Mouse (Mus musculus): Measurements from ENCODE around the gene A730049H05Rik. TPM values are rescaled to one million over a fixed set of nuclear protein-coding genes. Genes with fewer than 3 reads are reported as not detected.

Gene A730049H05Rik
- polyA plus RNA-seq, 1 experiment from 2014 or later: 0.68 TPM

GRCm38 (mm10) chr6:92876121-92876520 is 59.8 kb downstream of the A730049H05Rik start:
- Histone ChIP-seq H3K4me3 (ENCODE audit: low read depth, low read length) (no peak overlapping the region), H3K27ac (ENCODE audit: low read depth) (peak overlapping the region; percentile 77; the same call in 1 of the 2 replicates)
- ATAC-seq (ENCODE audit: insufficient read depth): no peak

DNA sequence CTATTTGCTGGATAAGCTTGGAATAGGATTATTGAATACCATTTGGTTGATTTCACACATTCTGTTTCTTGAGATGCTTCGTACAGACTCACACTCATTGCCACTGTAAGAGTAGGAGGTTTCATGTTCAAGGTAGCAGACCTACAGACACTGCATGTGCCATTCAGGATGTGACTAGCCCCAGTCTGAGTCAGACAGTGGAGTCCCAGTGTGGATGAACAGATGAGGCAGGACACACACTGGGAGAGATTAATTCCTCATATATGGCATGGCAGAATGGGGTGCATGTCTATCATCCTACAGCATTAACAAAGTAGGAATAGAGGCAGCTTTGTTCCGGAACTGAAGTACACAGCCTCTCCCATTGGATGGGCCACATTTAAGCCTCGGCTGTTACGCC is 61.0 kb downstream of the A730049H05Rik start:
- ATAC-seq (ENCODE audit: insufficient read depth): no peak
- peaks cover 56% of the 10 kb centered on the region for H3K36me3 ChIP-seq (ENCODE audit: insufficient read depth)
- 94% methylated on average over 4 of the region's 4 CpGs for WGBS

More at GRCm38 (mm10) chr6:92876121-92876520, 59.8 kb downstream of the A730049H05Rik start:
- peaks cover 8% of the 10 kb centered on the region; the same call in 1 of the 2 replicates for H3K4me1 ChIP-seq (ENCODE audit: insufficient read depth)
- peaks cover 60% of the 10 kb centered on the region for H3K36me3 ChIP-seq (ENCODE audit: insufficient read depth)
- no peak overlapping the region for H3K4me2 ChIP-seq
- WGBS: 38% methylated on average over 5 of the region's 5 CpGs
- TF ChIP-seq CTCF (IDR thresholded peaks at IDR 0.05; ENCODE audit: low read depth): no peak
- H3K9ac ChIP-seq: no peak overlapping the region
- no peaks in the 10 kb centered on the region for H3K27me3 ChIP-seq (ENCODE audit: insufficient read depth, low read length)
- no peaks in the 10 kb centered on the region for H3K9me3 ChIP-seq (ENCODE audit: low read depth, low read length)
- DNase-seq: peak; percentile 27

DNA sequence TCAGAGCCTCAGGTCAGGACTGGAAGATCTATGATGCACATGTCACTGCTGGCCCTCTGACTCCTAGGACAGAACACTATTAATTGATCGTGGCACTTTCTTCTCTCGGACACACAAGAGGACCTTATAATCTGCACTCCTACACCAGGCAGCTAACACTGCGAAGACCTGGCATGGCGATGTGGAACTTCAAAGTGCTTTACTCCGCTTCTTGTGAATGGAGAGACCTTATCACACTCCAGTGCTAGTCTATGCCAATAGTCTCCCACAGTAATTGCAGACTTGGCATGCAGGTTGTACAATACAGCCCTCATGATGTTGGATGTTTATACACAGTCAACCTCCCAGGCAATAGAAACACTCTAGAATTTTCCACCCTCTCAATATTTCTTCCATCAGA is 62.5 kb downstream of the A730049H05Rik start:
- no peak overlapping the region for H3K9ac ChIP-seq
- ATAC-seq (ENCODE audit: insufficient read depth): no peak
- no peak for TF ChIP-seq CTCF (IDR thresholded peaks at IDR 0.05; ENCODE audit: low read depth)
- no peak for DNase-seq
- 0 out of 2 replicates have a peak, but pooled peaks cover 3% of the 10 kb centered on the region for H3K4me1 ChIP-seq (ENCODE audit: insufficient read depth)
- no peak overlapping the region for H3K4me2 ChIP-seq
- no peak overlapping the region for H3K27ac ChIP-seq (ENCODE audit: low read depth)
- peaks cover 65% of the 10 kb centered on the region for H3K36me3 ChIP-seq (ENCODE audit: insufficient read depth)
- no peaks in the 10 kb centered on the region for H3K9me3 ChIP-seq (ENCODE audit: low read depth, low read length)
- WGBS: 81% methylated on average over 5 of the region's 5 CpGs
- no peak overlapping the region for H3K4me3 ChIP-seq (ENCODE audit: low read depth, low read length)
- no peaks in the 10 kb centered on the region for H3K27me3 ChIP-seq (ENCODE audit: insufficient read depth, low read length)

More for the DNA sequence above, 61.0 kb downstream of the A730049H05Rik start:
- Histone ChIP-seq H3K27me3 (ENCODE audit: insufficient read depth, low read length) (no peaks in the 10 kb centered on the region), H3K9ac (no peak overlapping the region), H3K27ac (ENCODE audit: low read depth) (no peak overlapping the region), H3K9me3 (ENCODE audit: low read depth, low read length) (no peaks in the 10 kb centered on the region), H3K4me1 (ENCODE audit: insufficient read depth) (peaks cover 3% of the 10 kb centered on the region; the same call in 1 of the 2 replicates), H3K4me2 (no peak overlapping the region), H3K4me3 (ENCODE audit: low read depth, low read length) (no peak overlapping the region)
- no peak for TF ChIP-seq CTCF (IDR thresholded peaks at IDR 0.05; ENCODE audit: low read depth)
- DNase-seq: no peak

DNA sequence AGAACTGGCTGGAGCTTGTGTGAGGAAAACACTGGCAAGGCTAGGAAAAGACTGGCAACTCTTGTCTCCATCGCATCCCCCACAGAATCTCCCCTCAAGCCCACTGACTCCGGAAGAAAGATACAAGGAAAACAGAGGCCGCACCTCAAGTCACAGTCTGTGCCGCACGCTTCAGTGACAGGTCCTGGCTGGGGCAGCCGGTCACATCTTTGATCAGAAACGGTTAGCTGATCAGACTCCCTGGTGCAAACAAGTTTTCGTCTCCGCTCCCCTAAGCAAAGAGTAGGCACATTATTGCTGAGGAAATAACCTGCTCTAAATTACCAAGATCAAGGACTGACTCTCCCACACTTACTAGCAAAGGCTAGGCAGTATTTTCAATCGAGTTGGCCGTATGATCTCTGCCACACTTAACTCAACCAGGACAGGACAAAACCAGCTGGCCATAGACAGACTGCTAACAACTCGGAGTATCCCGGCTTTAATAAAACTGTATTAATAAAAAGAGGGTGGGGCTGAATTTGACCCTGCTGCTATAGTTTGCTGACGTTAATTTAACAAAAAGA is 63.5 kb downstream of the A730049H05Rik start:
- Histone ChIP-seq H3K4me1 (ENCODE audit: insufficient read depth) (0 out of 2 replicates have a peak, but pooled peaks cover 3% of the 10 kb centered on the region), H3K4me2 (no peak overlapping the region), H3K27me3 (ENCODE audit: insufficient read depth, low read length) (no peaks in the 10 kb centered on the region), H3K9me3 (ENCODE audit: low read depth, low read length) (no peaks in the 10 kb centered on the region), H3K27ac (ENCODE audit: low read depth) (no peak overlapping the region), H3K4me3 (ENCODE audit: low read depth, low read length) (no peak overlapping the region), H3K9ac (no peak overlapping the region), H3K36me3 (ENCODE audit: insufficient read depth) (peaks cover 69% of the 10 kb centered on the region)
- no peak for TF ChIP-seq CTCF (IDR thresholded peaks at IDR 0.05; ENCODE audit: low read depth)
- DNase-seq (no peak), ATAC-seq (ENCODE audit: insufficient read depth) (no peak)
- WGBS: 70% methylated on average over 14 of the region's 14 CpGs

DNA sequence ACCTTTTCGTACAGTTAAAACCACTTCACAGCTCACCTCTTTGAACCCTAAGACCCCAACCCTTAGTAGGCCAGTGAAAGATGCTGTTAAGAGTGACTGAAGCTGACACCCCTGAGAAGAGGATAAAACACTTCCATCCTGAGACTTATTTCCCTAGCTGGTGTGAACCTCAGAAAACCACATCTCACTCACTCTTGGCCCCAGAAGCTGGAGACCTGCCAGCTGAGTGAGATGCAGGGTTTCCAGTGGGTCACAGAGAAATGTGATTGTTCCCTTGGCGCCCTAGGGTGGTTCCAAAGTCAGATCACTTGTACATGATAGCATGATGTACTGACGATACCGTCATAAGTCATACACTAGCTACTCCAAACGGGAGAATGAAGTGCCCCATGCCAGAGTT is 66.2 kb downstream of the A730049H05Rik start:
- TF ChIP-seq CTCF (IDR thresholded peaks at IDR 0.05; ENCODE audit: low read depth): no peak
- Histone ChIP-seq H3K9ac (no peak overlapping the region), H3K4me3 (ENCODE audit: low read depth, low read length) (no peak overlapping the region), H3K36me3 (ENCODE audit: insufficient read depth) (peaks cover 84% of the 10 kb centered on the region), H3K4me2 (no peak overlapping the region), H3K27ac (ENCODE audit: low read depth) (no peak overlapping the region), H3K27me3 (ENCODE audit: insufficient read depth, low read length) (no peaks in the 10 kb centered on the region), H3K4me1 (ENCODE audit: insufficient read depth) (no peaks in the 10 kb centered on the region), H3K9me3 (ENCODE audit: low read depth, low read length) (no peaks in the 10 kb centered on the region)
- DNase-seq: no peak
- 71% methylated on average over 5 of the region's 5 CpGs for WGBS
- no peak for ATAC-seq (ENCODE audit: insufficient read depth)

DNA sequence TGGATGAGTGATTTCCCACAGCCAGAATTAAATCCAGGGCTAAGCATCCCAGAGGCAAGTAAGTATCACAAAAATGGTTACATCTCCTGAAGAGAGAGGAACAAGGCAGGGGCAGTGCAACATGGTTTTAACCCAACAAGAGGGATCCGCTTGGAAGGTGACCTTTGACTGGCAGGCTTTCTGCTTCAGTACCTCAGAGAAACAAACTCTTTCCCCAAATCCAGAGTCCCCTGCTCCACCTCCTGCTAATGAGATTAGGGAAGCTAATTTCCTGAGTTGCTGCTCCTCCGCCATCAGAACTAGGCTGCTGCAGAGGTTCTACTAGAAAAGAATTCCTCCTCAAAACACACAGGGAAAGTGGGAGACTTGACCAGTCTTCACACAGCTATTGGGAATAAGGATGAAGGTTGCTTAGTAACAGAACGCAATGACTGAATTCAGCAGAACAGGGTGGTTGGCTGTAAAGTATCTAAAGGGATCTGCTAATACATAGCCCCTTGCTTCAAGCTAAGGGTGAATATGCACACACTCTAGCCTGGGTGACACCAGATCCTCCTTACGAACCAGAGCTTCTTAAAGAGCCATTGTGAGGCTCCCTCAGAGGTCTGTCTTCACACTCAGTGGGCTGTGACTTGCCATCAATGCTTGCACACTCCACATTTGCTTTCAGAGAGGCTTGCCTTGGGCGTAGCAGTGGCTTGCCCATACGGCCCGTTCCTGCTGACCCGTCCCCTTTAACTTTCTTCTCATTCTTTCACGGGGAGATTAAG is 67.0 kb downstream of the A730049H05Rik start:
- WGBS: 66% methylated on average over 9 of the region's 9 CpGs
- DNase-seq (no peak), ATAC-seq (ENCODE audit: insufficient read depth) (no peak)
- H3K27ac ChIP-seq (ENCODE audit: low read depth): no peak overlapping the region
- H3K9me3 ChIP-seq (ENCODE audit: low read depth, low read length): no peaks in the 10 kb centered on the region
- no peak overlapping the region for H3K4me3 ChIP-seq (ENCODE audit: low read depth, low read length)
- no peaks in the 10 kb centered on the region for H3K4me1 ChIP-seq (ENCODE audit: insufficient read depth)
- H3K9ac ChIP-seq: no peak overlapping the region
- H3K36me3 ChIP-seq (ENCODE audit: insufficient read depth): peaks cover 86% of the 10 kb centered on the region
- H3K27me3 ChIP-seq (ENCODE audit: insufficient read depth, low read length): no peaks in the 10 kb centered on the region
- H3K4me2 ChIP-seq: no peak overlapping the region
- TF ChIP-seq CTCF (IDR thresholded peaks at IDR 0.05; ENCODE audit: low read depth): no peak

DNA sequence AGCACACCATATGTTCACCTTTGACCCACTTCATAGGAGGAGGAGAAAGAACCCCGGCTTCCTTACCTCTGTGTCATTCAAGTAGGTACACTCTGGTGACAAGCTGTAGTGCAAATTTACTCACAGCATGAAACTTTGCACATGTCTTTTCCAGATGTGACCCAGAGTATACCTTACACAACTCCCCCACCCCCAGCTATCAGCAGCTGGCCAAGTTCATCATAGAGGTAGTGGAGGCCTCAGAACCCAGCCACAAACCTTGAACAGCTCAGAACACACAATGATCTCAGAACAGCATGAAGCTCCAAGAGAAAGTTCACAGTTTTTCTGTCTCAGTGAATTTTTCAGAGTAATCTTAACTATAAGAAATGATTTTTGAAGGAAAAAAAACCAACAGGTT is 75.3 kb downstream of the A730049H05Rik start:
- TF ChIP-seq CTCF (IDR thresholded peaks at IDR 0.05; ENCODE audit: low read depth): no peak
- Histone ChIP-seq H3K27me3 (ENCODE audit: insufficient read depth, low read length) (no peaks in the 10 kb centered on the region), H3K9me3 (ENCODE audit: low read depth, low read length) (no peaks in the 10 kb centered on the region), H3K36me3 (ENCODE audit: insufficient read depth) (peaks cover 66% of the 10 kb centered on the region), H3K4me2 (no peak overlapping the region), H3K27ac (ENCODE audit: low read depth) (no peak overlapping the region), H3K9ac (no peak overlapping the region), H3K4me3 (ENCODE audit: low read depth, low read length) (no peak overlapping the region), H3K4me1 (ENCODE audit: insufficient read depth) (no peaks in the 10 kb centered on the region)
- DNase-seq: no peak
- 39% methylated on average over 1 of the region's 1 CpGs for WGBS
- ATAC-seq (ENCODE audit: insufficient read depth): no peak

Other genes with a start within 250 kb of the A730049H05Rik start
- gene Prickle2, start 110.3 kb upstream of the A730049H05Rik start, polyA plus RNA-seq (2014; fragmentation: Nextera tagmentation; extraction: Ambion mirVana): 11.0 TPM in 2 replicates
- gene Gm15737, start 52.9 kb downstream of the A730049H05Rik start, polyA plus RNA-seq (2014; fragmentation: Nextera tagmentation; extraction: Ambion mirVana): 0.16 and 0.20 TPM in 2 replicates
- 12.1 and 13.8 TPM in 2 replicates for gene Adamts9, start 127.0 kb downstream of the A730049H05Rik start, polyA plus RNA-seq (2014; fragmentation: Nextera tagmentation; extraction: Ambion mirVana)